Mouse (Mus musculus): Measurements from ENCODE around the gene Pibf1.

DNA sequence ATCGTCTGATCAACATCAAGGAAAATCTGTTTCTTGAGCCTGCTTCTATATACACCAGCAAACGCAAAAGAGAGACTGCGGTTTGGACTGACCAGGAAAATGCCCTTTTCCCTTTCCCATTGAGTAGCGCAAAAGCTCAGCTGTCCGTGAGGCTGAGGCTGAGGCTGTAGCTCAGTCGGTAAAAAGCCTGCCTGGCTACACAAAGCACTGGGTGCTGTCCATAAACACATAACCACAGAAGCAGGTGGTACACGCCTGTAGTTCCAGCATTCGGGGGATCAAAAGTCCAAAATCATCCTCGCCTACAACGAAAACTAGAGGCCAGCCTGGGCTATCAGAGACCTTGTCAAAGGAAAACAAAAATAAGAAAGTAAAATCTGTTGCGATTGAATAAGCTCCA lies 141.3 kb downstream of the Pibf1 start:
- TF ChIP-seq CTCF (IDR thresholded peaks at IDR 0.05; ENCODE audit: extremely low read depth, insufficient read depth, low read length) (no peak), POLR2A (IDR thresholded peaks at IDR 0.05; ENCODE audit: extremely low read depth, insufficient read depth, low read length) (no peak)

Measured in cortical plate, adult 2 months (tissue).